Mouse (Mus musculus) hindbrain, embryonic 16.5 days (tissue): ENCODE measurements around the gene Tmcc2. TPM values are rescaled to one million over a fixed set of nuclear protein-coding genes. Genes with fewer than 3 reads are reported as not detected.

Source experiments
- ATAC-seq: fragments of 200-750 bp; cut with Nextera tagmentation; 2 replicates; pipeline ENCODE4 v1.8.0; 2017; ENCODE audit warnings: moderate TSS enrichment, moderate library complexity
- H3K27ac ChIP-seq: fragments of 300-500 bp; sonication (generic); 2 replicates; pipeline ENCODE4 v1.5.1; 2014; ENCODE audit warnings: low read depth, mild to moderate bottlenecking, control low read depth, low read length, moderate library complexity
- H3K27me3 ChIP-seq: fragments of 300-500 bp; sonication (generic); replicated peaks from 2 replicates; pipeline ENCODE4 v1.6.1; 2014; ENCODE audit warnings: low read length; ENCODE audit not compliant: control insufficient read depth, insufficient read depth
- H3K36me3 ChIP-seq: fragments of 300-500 bp; sonication (generic); 2 replicates; pipeline ENCODE4 v1.6.1; 2014; ENCODE audit warnings: mild to moderate bottlenecking, low read length, moderate library complexity, mixed read lengths; ENCODE audit not compliant: control insufficient read depth, insufficient read depth
- H3K4me1 ChIP-seq: fragments of 300-500 bp; sonication (generic); 2 replicates; pipeline ENCODE4 v1.6.1; 2014; ENCODE audit warnings: low read depth, low read length; ENCODE audit not compliant: control insufficient read depth, insufficient read depth
- H3K4me2 ChIP-seq: fragments of 300-500 bp; sonication (generic); 2 replicates; pipeline ENCODE4 v1.6.1; 2014; ENCODE audit warnings: mild to moderate bottlenecking, low read length, control low read depth, moderate library complexity
- H3K4me3 ChIP-seq: fragments of 300-500 bp; sonication (generic); 2 replicates; pipeline ENCODE4 v1.5.1; 2014; ENCODE audit warnings: mild to moderate bottlenecking, low read length, control low read depth, moderate library complexity
- H3K9ac ChIP-seq: fragments of 300-500 bp; sonication (generic); 2 replicates; pipeline ENCODE4 v1.6.1; 2014; ENCODE audit warnings: low read depth, mild to moderate bottlenecking, control low read depth, low read length, moderate library complexity
- H3K9me3 ChIP-seq: fragments of 300-500 bp; sonication (generic); 2 replicates; pipeline ENCODE4 v1.6.1; 2014; ENCODE audit warnings: mild to moderate bottlenecking, low read length, moderate library complexity; ENCODE audit not compliant: control insufficient read depth
- WGBS: fragments of 180-500 bp; shearing (Covaris S2); extraction: QIAGEN DNeasy Blood & Tissue Kit; methylation state at CpG from one replicate; pipeline ENCODE4 v1.1.7; 2014; 5-methylcytosine and 5-hydroxymethylcytosine counted together
- polyA plus RNA-seq: library from polyadenylated mRNA; unstranded; fragments of >200 nt; fragmentation: Nextera tagmentation; extraction: Ambion mirVana; gene quantifications from 2 replicates; pipeline ENCODE4 v1.2.1, GENCODE M21; 2015

The Tmcc2 gene
- polyA plus RNA-seq, 1 experiment from 2014 or later = 26.6 TPM

- ATAC-seq = no peak
- 60% methylated on average over 5 of the region's 5 CpGs for WGBS
- Histone ChIP-seq H3K9me3 (no peaks in the 10 kb centered on the region), H3K27me3 (no peaks in the 10 kb centered on the region), H3K27ac (no peak overlapping the region), H3K4me1 (no peaks in the 10 kb centered on the region), H3K4me3 (no peak overlapping the region), H3K36me3 (no peaks in the 10 kb centered on the region), H3K9ac (no peak overlapping the region), H3K4me2 (no peak overlapping the region)
These were observed 49.2 kb downstream of the Tmcc2 start for GRCm38 (mm10) chr1:132341731-132342501.

GRCm38 (mm10) chr1:132338027-132338660 lies 52.9 kb downstream of the Tmcc2 start:
- 44% methylated on average over 8 of the region's 8 CpGs for WGBS
- no peak for ATAC-seq
- Histone ChIP-seq H3K27me3 (no peaks in the 10 kb centered on the region), H3K9ac (no peak overlapping the region), H3K4me3 (no peak overlapping the region), H3K9me3 (no peaks in the 10 kb centered on the region), H3K27ac (no peak overlapping the region), H3K36me3 (no peaks in the 10 kb centered on the region), H3K4me1 (peaks cover 17% of the 10 kb centered on the region), H3K4me2 (no peak overlapping the region)

GRCm38 (mm10) chr1:132336921-132337320 lies 54.2 kb downstream of the Tmcc2 start:
- no peak overlapping the region for H3K4me3 ChIP-seq
- ATAC-seq = no peak
- WGBS = 74% methylated on average over 6 of the region's 6 CpGs
- H3K27ac ChIP-seq = no peak overlapping the region
- peaks cover 18% of the 10 kb centered on the region for H3K4me1 ChIP-seq
- H3K36me3 ChIP-seq = peaks cover 2% of the 10 kb centered on the region; the same call in 1 of the 2 replicates
- no peak overlapping the region for H3K9ac ChIP-seq
- no peaks in the 10 kb centered on the region for H3K27me3 ChIP-seq
- no peaks in the 10 kb centered on the region for H3K9me3 ChIP-seq
- H3K4me2 ChIP-seq = no peak overlapping the region

GRCm38 (mm10) chr1:132335378-132335965 lies 55.6 kb downstream of the Tmcc2 start:
- no peaks in the 10 kb centered on the region for H3K27me3 ChIP-seq
- H3K9me3 ChIP-seq = no peaks in the 10 kb centered on the region
- ATAC-seq = no peak
- H3K36me3 ChIP-seq = peaks cover 6% of the 10 kb centered on the region; the same call in 1 of the 2 replicates
- no peak overlapping the region for H3K4me3 ChIP-seq
- no peak overlapping the region for H3K4me2 ChIP-seq
- H3K27ac ChIP-seq = no peak overlapping the region
- WGBS = 21% methylated on average over 12 of the region's 12 CpGs
- H3K4me1 ChIP-seq = peaks cover 18% of the 10 kb centered on the region
- no peak overlapping the region for H3K9ac ChIP-seq

GRCm38 (mm10) chr1:132334178-132334801 lies 56.8 kb downstream of the Tmcc2 start:
- peak; percentile 32 for ATAC-seq
- Histone ChIP-seq H3K4me2 (no peak overlapping the region), H3K36me3 (peaks cover 6% of the 10 kb centered on the region; the same call in 1 of the 2 replicates), H3K4me1 (peaks cover 18% of the 10 kb centered on the region), H3K27me3 (no peaks in the 10 kb centered on the region), H3K27ac (peak overlapping the region; percentile 8; the same call in 1 of the 2 replicates), H3K9me3 (no peaks in the 10 kb centered on the region), H3K4me3 (no peak overlapping the region), H3K9ac (no peak overlapping the region)
- WGBS = 22% methylated on average over 6 of the region's 6 CpGs

GRCm38 (mm10) chr1:132333675-132334141 lies 57.4 kb downstream of the Tmcc2 start:
- WGBS = 7% methylated on average over 4 of the region's 4 CpGs

GRCm38 (mm10) chr1:132333201-132333600 lies 57.9 kb downstream of the Tmcc2 start:
- Histone ChIP-seq H3K4me3 (no peak overlapping the region), H3K27me3 (no peaks in the 10 kb centered on the region), H3K4me1 (peaks cover 18% of the 10 kb centered on the region), H3K9ac (no peak overlapping the region; the same call in 1 of the 2 replicates), H3K4me2 (no peak overlapping the region), H3K9me3 (no peaks in the 10 kb centered on the region), H3K36me3 (peaks cover 6% of the 10 kb centered on the region; the same call in 1 of the 2 replicates), H3K27ac (peak overlapping the region; percentile 29; the same call in 1 of the 2 replicates)
- no peak for ATAC-seq
- 9% methylated on average over 2 of the region's 2 CpGs for WGBS

More at GRCm38 (mm10) chr1:132333675-132334141, 57.4 kb downstream of the Tmcc2 start:
- Histone ChIP-seq H3K4me1 (peaks cover 18% of the 10 kb centered on the region), H3K4me3 (no peak overlapping the region), H3K9ac (peak overlapping the region; percentile 5; the same call in 1 of the 2 replicates), H3K27me3 (no peaks in the 10 kb centered on the region), H3K9me3 (no peaks in the 10 kb centered on the region), H3K4me2 (no peak overlapping the region), H3K27ac (peak overlapping the region; percentile 29), H3K36me3 (peaks cover 6% of the 10 kb centered on the region; the same call in 1 of the 2 replicates)
- ATAC-seq = peak; percentile 62

GRCm38 (mm10) chr1:132331283-132331682 lies 59.8 kb downstream of the Tmcc2 start:
- Histone ChIP-seq H3K36me3 (peaks cover 6% of the 10 kb centered on the region; the same call in 1 of the 2 replicates), H3K9ac (no peak overlapping the region), H3K4me1 (peaks cover 32% of the 10 kb centered on the region), H3K27me3 (no peaks in the 10 kb centered on the region), H3K9me3 (no peaks in the 10 kb centered on the region), H3K4me3 (no peak overlapping the region), H3K4me2 (no peak overlapping the region), H3K27ac (no peak overlapping the region)
- no peak for ATAC-seq
- WGBS = 88% methylated on average over 17 of the region's 17 CpGs
